Comparison of ENCODE assay signal across 30 mouse cellular contexts in the genomic region with DNA sequence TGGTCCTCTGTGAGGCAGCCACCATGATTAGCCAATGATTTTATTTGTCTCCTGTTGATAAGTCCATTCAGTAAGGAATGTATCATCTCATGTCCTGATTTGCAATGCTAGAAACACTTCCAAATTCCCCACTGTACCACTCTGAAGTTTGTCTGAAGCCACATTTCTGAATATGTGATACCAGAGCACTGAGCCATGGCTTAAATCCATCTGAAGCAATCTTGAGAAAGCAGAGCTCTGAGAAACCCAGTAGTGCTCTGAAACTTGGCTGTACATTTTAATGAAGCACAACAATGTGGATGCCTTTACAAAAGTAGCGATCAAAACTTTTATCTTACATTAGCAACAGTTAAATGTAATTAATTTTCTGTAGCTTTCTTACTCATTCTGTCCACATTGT.
"Had no signal": no experiment of that assay in that cellular context is flagged by ENCODE, and none has a peak within 500 bp of the region (broad histone marks: within the 10 kb centered on the region; RNA-seq: fewer than 3 reads in every experiment).

No protein-coding gene starts in this region.

- DNase-seq: left cerebral cortex, postnatal 4 days; liver; liver, embryonic 13.5 days; liver, postnatal 0 days; lung, adult 18-20 months; lung, adult 2 months; lung, embryonic 14.5 days; lung, postnatal 10 days; lung, postnatal 14 days; lung, postnatal 36 days; lung, postnatal 4 days; midbrain, embryonic 14.5 days had no signal

- H3K4me1 ChIP-seq: limb, embryonic 10.5 days; limb, embryonic 12.5 days; limb, embryonic 13.5 days; limb, embryonic 15.5 days; liver, embryonic 12.5 days; liver, embryonic 13.5 days; liver, embryonic 15.5 days; lung, embryonic 15.5 days; megakaryocyte, embryonic 14.5 days; midbrain, embryonic 10.5 days; midbrain, embryonic 12.5 days; midbrain, embryonic 13.5 days; midbrain, embryonic 15.5 days had no signal

- H3K4me3 ChIP-seq: limb, embryonic 10.5 days; limb, embryonic 12.5 days; limb, embryonic 13.5 days; limb, embryonic 15.5 days; liver, embryonic 12.5 days; liver, embryonic 13.5 days; liver, embryonic 15.5 days; lung, embryonic 15.5 days; megakaryocyte, embryonic 14.5 days; midbrain, embryonic 10.5 days; midbrain, embryonic 12.5 days; midbrain, embryonic 13.5 days; midbrain, embryonic 15.5 days had no signal

- H3K27me3 ChIP-seq: limb, embryonic 12.5 days; limb, embryonic 13.5 days; limb, embryonic 15.5 days; liver, embryonic 12.5 days; liver, embryonic 13.5 days; liver, embryonic 15.5 days; lung, embryonic 15.5 days; megakaryocyte, embryonic 14.5 days; midbrain, embryonic 12.5 days; midbrain, embryonic 13.5 days; midbrain, embryonic 15.5 days had no signal

- ATAC-seq: liver, embryonic 12.5 days; liver, postnatal 0 days; lung, postnatal 0 days; midbrain, embryonic 13.5 days; midbrain, embryonic 15.5 days; midbrain, embryonic 16.5 days had no signal

- H3K4me2 ChIP-seq: limb, embryonic 12.5 days; limb, embryonic 13.5 days; limb, embryonic 15.5 days; liver, embryonic 11.5 days; liver, embryonic 12.5 days; liver, embryonic 13.5 days; liver, embryonic 15.5 days; lung, embryonic 14.5 days; lung, embryonic 15.5 days; midbrain, embryonic 11.5 days; midbrain, embryonic 12.5 days; midbrain, embryonic 13.5 days; midbrain, embryonic 15.5 days had no signal

- H3K36me3 ChIP-seq: limb, embryonic 10.5 days; limb, embryonic 12.5 days; limb, embryonic 13.5 days; limb, embryonic 15.5 days; liver, embryonic 12.5 days; liver, embryonic 13.5 days; liver, embryonic 15.5 days; lung, embryonic 15.5 days; midbrain, embryonic 10.5 days; midbrain, embryonic 12.5 days; midbrain, embryonic 13.5 days; midbrain, embryonic 15.5 days had no signal

- H3K27ac ChIP-seq: limb, embryonic 10.5 days; limb, embryonic 12.5 days; limb, embryonic 13.5 days; limb, embryonic 15.5 days; liver, embryonic 12.5 days; liver, embryonic 13.5 days; liver, embryonic 14.5 days; liver, embryonic 15.5 days; lung, embryonic 15.5 days; macrophage; midbrain, embryonic 10.5 days; midbrain, embryonic 12.5 days; midbrain, embryonic 13.5 days; midbrain, embryonic 15.5 days had no signal
